Mouse (Mus musculus): Measurements from ENCODE around the gene Pxk.

GRCm38 (mm10) chr14:8124046-8124881 is 26.3 kb downstream of the Pxk start:
- TF ChIP-seq CTCF (IDR thresholded peaks at IDR 0.05; ENCODE audit: borderline replicate concordance, extremely low read depth, insufficient read depth, insufficient read length) = no peak
- no peak for TF ChIP-seq POLR2A (IDR thresholded peaks at IDR 0.05; ENCODE audit: borderline replicate concordance, extremely low read depth, insufficient read depth, insufficient read length, poor library complexity, severe bottlenecking)
